Mouse (Mus musculus) CH12.LX (cell line): Measurements from ENCODE around the gene 4933428G20Rik.

Source experiments
- CHD2 ChIP-seq: IDR thresholded peaks from 2 replicates; pipeline ENCODE4 v1.6.1; 2011; ENCODE audit warnings: low read length, improper control_type of control experiment
- CTCF ChIP-seq, 2 experiments: IDR thresholded peaks in 1 of 2; conservative IDR thresholded peaks in 1 of 2; 2 replicates each; pipeline ENCODE4 v1.5.1; 2011 to 2012; ENCODE audit warnings: low read depth in 2 of 2, low read length in 2 of 2, improper control_type of control experiment in 1 of 2, inconsistent platforms in 1 of 2, mild to moderate bottlenecking in 1 of 2, moderate library complexity in 1 of 2
- GABPA ChIP-seq: IDR thresholded peaks from 2 replicates; pipeline ENCODE4 v1.6.1; 2012; ENCODE audit warnings: low read depth, low read length, improper control_type of control experiment, inconsistent platforms; ENCODE audit not compliant: insufficient replicate concordance
- KAT2A ChIP-seq: IDR thresholded peaks from 2 replicates; pipeline ENCODE4 v1.6.1; 2012; ENCODE audit warnings: low read length, improper control_type of control experiment, inconsistent platforms; ENCODE audit not compliant: insufficient replicate concordance
- MAFK ChIP-seq: IDR thresholded peaks from 2 replicates; pipeline ENCODE4 v1.6.1; 2011; ENCODE audit warnings: low read length, improper control_type of control experiment; ENCODE audit not compliant: insufficient replicate concordance
- MYC ChIP-seq: IDR thresholded peaks from 2 replicates; pipeline ENCODE4 v1.6.1; 2011; ENCODE audit warnings: low read depth, mild to moderate bottlenecking, improper control_type of control experiment, low read length
- POLR2A ChIP-seq: IDR thresholded peaks from 2 replicates; pipeline ENCODE4 v1.6.1; 2011; ENCODE audit warnings: low read depth, mild to moderate bottlenecking, improper control_type of control experiment, low read length
- POLR2AphosphoS2 ChIP-seq: IDR thresholded peaks from 2 replicates; pipeline ENCODE4 v1.6.1; 2011; ENCODE audit warnings: low read depth, low read length, improper control_type of control experiment
- RCOR1 ChIP-seq: conservative IDR thresholded peaks from 2 replicates; pipeline ENCODE4 v1.6.1; 2012; ENCODE audit warnings: low read depth, mild to moderate bottlenecking, inconsistent platforms, low read length, improper control_type of control experiment
- USF1 ChIP-seq: IDR thresholded peaks from 2 replicates; pipeline ENCODE4 v1.6.1; 2014; ENCODE audit warnings: low read depth, mild to moderate bottlenecking, inconsistent platforms, low read length, improper control_type of control experiment
- ZKSCAN1 ChIP-seq: IDR thresholded peaks from 2 replicates; pipeline ENCODE4 v1.6.1; 2012; ENCODE audit warnings: low read depth, inconsistent platforms, low read length, improper control_type of control experiment, borderline replicate concordance
- ZMIZ1 ChIP-seq: IDR thresholded peaks from 2 replicates; pipeline ENCODE4 v1.6.1; 2012; ENCODE audit warnings: low read depth, mild to moderate bottlenecking, inconsistent platforms, low read length, improper control_type of control experiment

DNA sequence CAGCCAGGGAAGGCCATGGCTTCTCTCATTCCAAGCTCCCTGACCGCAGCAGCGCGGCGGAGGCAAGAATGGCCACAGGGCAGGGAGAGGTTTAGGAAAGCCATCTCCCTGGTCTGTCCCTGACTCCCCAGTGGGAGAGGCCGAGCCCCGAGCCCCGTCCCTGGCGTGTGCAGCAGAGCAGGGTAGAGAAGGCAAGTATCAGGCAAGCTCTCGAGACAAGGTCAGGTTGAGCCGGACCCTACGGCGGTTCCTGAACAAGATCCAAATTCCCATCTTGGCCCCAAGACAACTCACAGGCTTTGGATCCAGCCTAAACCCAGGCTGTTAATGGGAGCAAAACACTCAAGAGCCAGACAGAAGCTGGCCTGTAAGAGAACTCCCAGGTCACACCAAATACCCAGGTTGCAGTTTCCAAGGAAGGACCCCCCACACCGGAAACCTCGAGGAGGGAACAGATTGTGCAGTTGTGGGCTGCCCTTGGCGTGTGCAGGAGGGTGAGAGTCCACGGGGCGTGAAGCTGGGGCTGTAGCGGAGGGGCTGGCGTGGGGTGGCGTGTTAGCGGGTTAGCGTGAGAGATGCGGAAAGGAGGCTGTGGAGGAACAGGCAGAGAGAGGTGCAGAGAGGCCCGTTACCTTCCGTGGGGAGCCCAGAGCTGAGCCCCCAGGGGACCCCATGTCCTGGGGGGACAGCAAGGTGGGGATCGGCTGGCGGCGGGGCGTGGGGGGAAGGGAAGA, 21.8 kb upstream of the 4933428G20Rik start:
- TF ChIP-seq KAT2A (no peak), RCOR1 (no peak), CTCF (conservative IDR thresholded peaks at IDR 0.05 in 1 of 2, IDR thresholded peaks at IDR 0.05 in 1 of 2; ENCODE audit: low read depth in 2 of 2, low read length in 2 of 2) (no peak), MYC (no peak), CHD2 (no peak), MAFK (no peak), ZKSCAN1 (no peak), GABPA (no peak), USF1 (no peak), POLR2AphosphoS2 (no peak), POLR2A (no peak), ZMIZ1 (no peak)
